Mouse (Mus musculus): ENCODE data around the gene Def6. TPM values are rescaled to one million over a fixed set of nuclear protein-coding genes. Genes with fewer than 3 reads are reported as not detected.

Gene Def6
- total and polyA plus RNA-seq, 3 experiments, result 31.3 to 81.8 (median 53.6) TPM

DNA sequence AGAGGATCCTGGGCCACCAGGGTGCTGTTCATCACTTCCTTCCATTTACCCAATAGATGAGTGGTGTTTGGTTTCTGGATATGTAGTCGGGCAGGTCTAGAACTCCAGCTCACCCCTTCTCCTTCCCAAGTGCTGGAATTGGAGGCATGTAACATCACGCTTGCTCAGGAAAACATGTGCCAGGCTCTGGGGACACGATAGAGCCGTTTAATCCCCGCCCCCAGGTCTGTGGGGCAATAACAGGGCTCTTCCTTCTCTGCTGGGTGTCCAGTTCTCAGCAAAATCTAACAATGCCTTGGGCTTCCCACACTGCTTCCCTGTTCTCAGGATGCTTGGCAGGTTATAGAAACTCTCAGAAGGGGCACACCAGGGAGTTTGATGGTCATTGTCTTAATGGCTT, 29.8 kb downstream of the Def6 start:
- H3K4me2 ChIP-seq (ENCODE audit: insufficient read depth, low read depth, poor library complexity, severe bottlenecking), result no peak overlapping the region
- no peak for TF ChIP-seq CHD1 (IDR thresholded peaks at IDR 0.05; ENCODE audit: low read depth, low read length)
- TF ChIP-seq RAD21 (IDR thresholded peaks at IDR 0.05; ENCODE audit: low read depth, low read length), result no peak
- no peak for TF ChIP-seq JUND (conservative IDR thresholded peaks at IDR 0.05; ENCODE audit: low read depth, low read length)
- no peak for TF ChIP-seq UBTF (IDR thresholded peaks at IDR 0.05; ENCODE audit: low read depth, low read length)
- no peak for TF ChIP-seq BHLHE40 (IDR thresholded peaks at IDR 0.05; ENCODE audit: low read depth, low read length)
- no peak for TF ChIP-seq MAFK (IDR thresholded peaks at IDR 0.05; ENCODE audit: insufficient replicate concordance, low read length)
- TF ChIP-seq MXI1 (IDR thresholded peaks at IDR 0.05; ENCODE audit: low read depth, low read length), result no peak
- no peak for TF ChIP-seq ELF1 (IDR thresholded peaks at IDR 0.05; ENCODE audit: low read depth, low read length)
- TF ChIP-seq TBP (conservative IDR thresholded peaks at IDR 0.05; ENCODE audit: low read depth, low read length), result no peak
- no peak for TF ChIP-seq ZKSCAN1 (IDR thresholded peaks at IDR 0.05; ENCODE audit: borderline replicate concordance, low read depth, low read length)
- TF ChIP-seq MYC (IDR thresholded peaks at IDR 0.05; ENCODE audit: low read depth, low read length), result no peak
- no peak for TF ChIP-seq ZNF384 (IDR thresholded peaks at IDR 0.05; ENCODE audit: low read depth, low read length)
- no peak for TF ChIP-seq USF2 (conservative IDR thresholded peaks at IDR 0.05; ENCODE audit: low read depth, low read length)
- no peak for TF ChIP-seq MAX (IDR thresholded peaks at IDR 0.05; ENCODE audit: low read length)
- TF ChIP-seq TCF12 (IDR thresholded peaks at IDR 0.05; ENCODE audit: low read depth, low read length), result no peak
- TF ChIP-seq CHD2 (IDR thresholded peaks at IDR 0.05; ENCODE audit: low read length), result no peak
- in situ Hi-C loops (cut with MboI; ENCODE audit: low pct_ligation_motif_present, low pct_unique_long_range_greater_than_20kb, low sequenced_read_pairs), result no loop called here
- peaks cover 15 to 59% of the 10 kb centered on the region in 2 experiments for H3K4me1 ChIP-seq (ENCODE audit: control insufficient read depth in 1 of 2, insufficient read depth in 2 of 2)
- H3K36me3 ChIP-seq (replicated peaks in 1 of 2; ENCODE audit: control insufficient read depth in 1 of 2, insufficient read depth in 1 of 2, low read length in 1 of 2), result peaks cover 26 to 76% of the 10 kb centered on the region in 2 experiments
- no peaks in the 10 kb centered on the region for H3K9me3 ChIP-seq (replicated peaks; ENCODE audit: low read length)
- peaks cover 14% of the 10 kb centered on the region; the same call in 1 of the 2 replicates for H3K79me2 ChIP-seq (replicated peaks; ENCODE audit: control insufficient read depth, extremely low read depth, insufficient read depth, poor library complexity, severe bottlenecking)
- H3K9ac ChIP-seq (ENCODE audit: insufficient read depth, low read depth), result no peak overlapping the region
- dilution Hi-C loops (cut with MboI; ENCODE audit: extremely low pct_ligation_motif_present, extremely low pct_unique_long_range_greater_than_20kb, low sequenced_read_pairs), result no loop called here
- H3K27me3 ChIP-seq (replicated peaks), result no peaks in the 10 kb centered on the region
- no peak for DNase-seq (ENCODE audit: extremely low read depth)
- H3K27ac ChIP-seq (ENCODE audit: insufficient read depth, low read depth), result no peak overlapping the region
- no peak overlapping the region for H3K4me3 ChIP-seq (replicated peaks in 1 of 3; ENCODE audit: low read depth in 2 of 3, low read length in 2 of 3, poor library complexity in 1 of 3)

DNA sequence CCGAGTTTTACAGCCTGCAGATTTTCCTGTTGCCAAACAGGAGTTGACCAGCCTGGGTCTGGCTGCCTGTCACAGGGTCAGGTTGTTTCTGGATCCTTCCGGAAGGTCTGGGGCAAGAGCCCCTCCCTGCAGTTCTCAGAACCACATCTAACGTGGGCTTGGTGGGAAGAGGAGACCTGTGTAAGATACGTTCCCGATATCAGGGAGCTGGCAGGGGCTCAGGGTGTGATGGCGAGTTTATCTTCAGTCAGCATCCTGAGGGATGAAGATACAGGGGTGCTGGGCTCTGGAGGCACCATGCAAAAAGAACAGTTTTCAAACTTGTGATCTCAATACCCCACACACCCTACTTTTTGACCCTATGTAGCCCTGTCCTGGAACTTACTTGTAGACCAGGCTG, 30.3 kb downstream of the Def6 start:
- H3K4me3 ChIP-seq (replicated peaks in 1 of 3; ENCODE audit: low read depth in 2 of 3, low read length in 2 of 3, poor library complexity in 1 of 3), result no peak overlapping the region

More for the DNA sequence above, 30.3 kb downstream of the Def6 start:
- peaks cover 15 to 63% of the 10 kb centered on the region in 2 experiments for H3K4me1 ChIP-seq (ENCODE audit: control insufficient read depth in 1 of 2, insufficient read depth in 2 of 2)
- no peak for DNase-seq (ENCODE audit: extremely low read depth)
- H3K4me2 ChIP-seq (ENCODE audit: insufficient read depth, low read depth, poor library complexity, severe bottlenecking), result no peak overlapping the region
- dilution Hi-C loops (cut with MboI; ENCODE audit: extremely low pct_ligation_motif_present, extremely low pct_unique_long_range_greater_than_20kb, low sequenced_read_pairs) (no loop called here), in situ Hi-C loops (cut with MboI; ENCODE audit: low pct_ligation_motif_present, low pct_unique_long_range_greater_than_20kb, low sequenced_read_pairs) (no loop called here)
- peaks cover 14% of the 10 kb centered on the region; the same call in 1 of the 2 replicates for H3K79me2 ChIP-seq (replicated peaks; ENCODE audit: control insufficient read depth, extremely low read depth, insufficient read depth, poor library complexity, severe bottlenecking)
- peaks cover 29 to 80% of the 10 kb centered on the region in 2 experiments for H3K36me3 ChIP-seq (replicated peaks in 1 of 2; ENCODE audit: control insufficient read depth in 1 of 2, insufficient read depth in 1 of 2, low read length in 1 of 2)
- H3K9me3 ChIP-seq (replicated peaks; ENCODE audit: low read length), result no peaks in the 10 kb centered on the region
- no peak for TF ChIP-seq ZMIZ1 (IDR thresholded peaks at IDR 0.05; ENCODE audit: low read depth, low read length)
- TF ChIP-seq IRF4 (IDR thresholded peaks at IDR 0.05; ENCODE audit: low read depth, low read length), result no peak
- TF ChIP-seq USF1 (IDR thresholded peaks at IDR 0.05; ENCODE audit: low read depth, low read length), result no peak
- no peak for TF ChIP-seq MAX (IDR thresholded peaks at IDR 0.05; ENCODE audit: low read length)
- TF ChIP-seq GABPA (IDR thresholded peaks at IDR 0.05; ENCODE audit: insufficient replicate concordance, low read depth, low read length), result no peak
- TF ChIP-seq E2F4 (IDR thresholded peaks at IDR 0.05; ENCODE audit: insufficient replicate concordance, low read depth, low read length), result no peak
- no peak for TF ChIP-seq ETS1 (conservative IDR thresholded peaks at IDR 0.05; ENCODE audit: low read depth, low read length)
- no peak for TF ChIP-seq ZNF384 (IDR thresholded peaks at IDR 0.05; ENCODE audit: low read depth, low read length)
- TF ChIP-seq MEF2A (IDR thresholded peaks at IDR 0.05; ENCODE audit: borderline replicate concordance, low read depth, low read length), result no peak
- TF ChIP-seq CHD1 (IDR thresholded peaks at IDR 0.05; ENCODE audit: low read depth, low read length), result no peak
- no peak for TF ChIP-seq NELFE (IDR thresholded peaks at IDR 0.05; ENCODE audit: low read depth, low read length)
- no peak for TF ChIP-seq USF2 (conservative IDR thresholded peaks at IDR 0.05; ENCODE audit: low read depth, low read length)
- no peak for TF ChIP-seq PAX5 (IDR thresholded peaks at IDR 0.05; ENCODE audit: low read length)
- no peak for TF ChIP-seq RAD21 (IDR thresholded peaks at IDR 0.05; ENCODE audit: low read depth, low read length)
- no peak for TF ChIP-seq SIN3A (IDR thresholded peaks at IDR 0.05; ENCODE audit: low read length)
- TF ChIP-seq TCF12 (IDR thresholded peaks at IDR 0.05; ENCODE audit: low read depth, low read length), result no peak
- no peaks in the 10 kb centered on the region for H3K27me3 ChIP-seq (replicated peaks)
- no peak overlapping the region for H3K9ac ChIP-seq (ENCODE audit: insufficient read depth, low read depth)
- no peak overlapping the region for H3K27ac ChIP-seq (ENCODE audit: insufficient read depth, low read depth)
